Mouse (Mus musculus) limb, embryonic 13.5 days (tissue): ENCODE measurements around the gene Htra1. TPM values are rescaled to one million over a fixed set of nuclear protein-coding genes. Genes with fewer than 3 reads are reported as not detected.

Experiments used
- ATAC-seq: fragments of 200-750 bp; cut with Nextera tagmentation; 2 replicates; pipeline ENCODE4 v1.8.0; 2017; ENCODE audit warnings: low read depth, moderate number of reproducible peaks, moderate TSS enrichment; ENCODE audit not compliant: low FRiP score
- H3K27ac ChIP-seq: fragments of 300-500 bp; sonication (generic); 2 replicates; pipeline ENCODE4 v1.5.1; 2015; ENCODE audit warnings: inconsistent platforms, mild to moderate bottlenecking, moderate library complexity
- H3K27me3 ChIP-seq: fragments of 300-500 bp; sonication (generic); 2 replicates; pipeline ENCODE4 v1.6.1; 2015; ENCODE audit warnings: mild to moderate bottlenecking, inconsistent platforms
- H3K36me3 ChIP-seq: fragments of 300-500 bp; sonication (generic); 2 replicates; pipeline ENCODE4 v1.6.1; 2015; ENCODE audit warnings: inconsistent platforms, mild to moderate bottlenecking, moderate library complexity
- H3K4me1 ChIP-seq: fragments of 300-500 bp; sonication (generic); 2 replicates; pipeline ENCODE4 v1.6.1; 2015; ENCODE audit warnings: inconsistent platforms
- H3K4me2 ChIP-seq: fragments of 300-500 bp; sonication (generic); replicated peaks from 2 replicates; pipeline ENCODE4 v1.6.1; 2015; ENCODE audit warnings: inconsistent platforms, mild to moderate bottlenecking, moderate library complexity
- H3K4me3 ChIP-seq: fragments of 300-500 bp; sonication (generic); 2 replicates; pipeline ENCODE4 v1.5.1; 2015; ENCODE audit warnings: moderate library complexity, mild to moderate bottlenecking, inconsistent platforms
- H3K9ac ChIP-seq: fragments of 300-500 bp; sonication (generic); 2 replicates; pipeline ENCODE4 v1.6.1; 2015; ENCODE audit warnings: mild to moderate bottlenecking, inconsistent platforms
- H3K9me3 ChIP-seq: fragments of 300-500 bp; sonication (generic); 2 replicates; pipeline ENCODE4 v1.6.1; 2016; ENCODE audit warnings: inconsistent platforms
- WGBS: fragments of 180-500 bp; shearing (Covaris S2); methylation state at CpG from one replicate; pipeline ENCODE4 v1.1.7; 2015; 5-methylcytosine and 5-hydroxymethylcytosine counted together
- polyA plus RNA-seq: library from polyadenylated mRNA; unstranded; fragments of >200 nt; fragmentation: Nextera tagmentation; extraction: Ambion mirVana; gene quantifications from 2 replicates; pipeline ENCODE4 v1.2.1, GENCODE M21; 2015

Gene Htra1
- polyA plus RNA-seq, 1 experiment from 2014 or later: 87.6 TPM

- Histone ChIP-seq H3K9ac (no peak overlapping the region), H3K4me1 (peaks cover 72% of the 10 kb centered on the region), H3K4me3 (no peak overlapping the region), H3K36me3 (peaks cover under 1% of the 10 kb centered on the region; the same call in 1 of the 2 replicates), H3K27ac (peak overlapping the region; percentile 45; the same call in 1 of the 2 replicates), H3K27me3 (no peaks in the 10 kb centered on the region), H3K9me3 (no peaks in the 10 kb centered on the region), H3K4me2 (no peak overlapping the region)
- 83% methylated on average over 5 of the region's 5 CpGs for WGBS
- ATAC-seq: no peak
These were observed 33.2 kb downstream of the Htra1 start for GRCm38 (mm10) chr7:130969076-130969475.

GRCm38 (mm10) chr7:130969507-130969906 lies 33.6 kb downstream of the Htra1 start:
- Histone ChIP-seq H3K36me3 (peaks cover 3% of the 10 kb centered on the region; the same call in 1 of the 2 replicates), H3K4me1 (peaks cover 70% of the 10 kb centered on the region), H3K4me2 (no peak overlapping the region), H3K4me3 (no peak overlapping the region), H3K9ac (no peak overlapping the region), H3K9me3 (no peaks in the 10 kb centered on the region), H3K27ac (peak overlapping the region; percentile 22; the same call in 1 of the 2 replicates), H3K27me3 (no peaks in the 10 kb centered on the region)
- 30% methylated on average over 3 of the region's 3 CpGs for WGBS
- ATAC-seq: no peak

DNA sequence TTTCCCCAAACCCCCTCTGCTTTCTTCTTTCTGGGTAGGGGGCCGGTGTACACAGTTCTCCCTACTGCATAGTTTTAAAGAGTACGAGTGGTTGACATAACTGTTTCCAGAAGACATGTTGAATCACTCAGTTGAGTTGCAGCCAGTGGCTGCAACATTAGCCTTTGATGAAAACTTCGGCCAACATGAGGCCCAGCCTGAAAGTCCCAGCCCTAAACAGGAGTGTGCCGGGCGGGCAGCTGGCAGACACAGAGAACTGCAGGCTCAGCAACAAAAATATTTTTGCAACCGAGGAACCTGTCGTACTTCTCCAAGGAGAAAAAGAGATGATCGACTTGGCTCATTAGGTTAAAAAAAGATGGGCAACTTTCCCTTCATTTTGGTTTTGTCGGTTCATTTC lies 36.9 kb downstream of the Htra1 start:
- 59% methylated on average over 9 of the region's 9 CpGs for WGBS
- Histone ChIP-seq H3K4me1 (peaks cover 59% of the 10 kb centered on the region), H3K4me2 (no peak overlapping the region), H3K36me3 (peaks cover 3% of the 10 kb centered on the region; the same call in 1 of the 2 replicates), H3K27me3 (no peaks in the 10 kb centered on the region), H3K4me3 (no peak overlapping the region), H3K9ac (no peak overlapping the region), H3K9me3 (no peaks in the 10 kb centered on the region), H3K27ac (peak overlapping the region; percentile 35; the same call in 1 of the 2 replicates)
- peak; percentile 39; the same call in 1 of the 2 replicates for ATAC-seq

DNA sequence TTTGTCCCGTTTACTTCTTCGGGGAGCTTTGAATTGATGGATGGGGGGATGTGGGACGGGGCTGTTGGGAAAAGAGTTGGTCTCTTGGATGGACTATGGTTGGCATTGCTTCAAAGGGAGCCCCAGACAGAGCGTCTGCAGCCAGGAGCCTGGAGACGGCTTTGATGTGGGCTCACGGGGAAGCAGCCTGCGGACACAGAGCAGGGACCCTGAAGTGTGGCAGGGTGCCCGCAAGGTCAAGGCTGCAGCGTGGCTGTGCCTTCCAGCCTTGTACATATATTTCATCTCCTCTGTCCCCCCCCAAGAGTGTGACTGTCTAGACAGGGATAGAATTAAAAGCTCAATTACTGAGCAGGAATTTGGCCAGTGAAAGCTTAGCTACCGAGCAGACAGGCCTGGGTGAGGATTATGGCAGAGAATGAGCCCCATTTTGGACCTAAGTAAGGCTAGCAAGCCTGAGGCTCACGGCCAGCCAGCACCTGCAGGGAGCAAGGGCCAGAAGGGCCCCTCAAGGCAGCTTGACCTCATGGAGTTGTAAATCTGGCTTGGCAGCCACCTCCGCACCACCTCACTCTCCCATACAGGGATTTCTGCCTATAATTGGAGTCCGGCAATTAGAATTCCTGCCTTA lies 40.5 kb downstream of the Htra1 start:
- WGBS: 11% methylated on average over 13 of the region's 13 CpGs
- H3K27ac ChIP-seq: peak overlapping the region; percentile 70; the same call in 1 of the 2 replicates
- H3K36me3 ChIP-seq: peaks cover 3% of the 10 kb centered on the region; the same call in 1 of the 2 replicates
- no peak overlapping the region for H3K9ac ChIP-seq
- H3K9me3 ChIP-seq: no peaks in the 10 kb centered on the region
- no peak overlapping the region for H3K4me3 ChIP-seq
- H3K4me1 ChIP-seq: peaks cover 69% of the 10 kb centered on the region
- peak; percentile 77 for ATAC-seq
- no peak overlapping the region for H3K4me2 ChIP-seq
- H3K27me3 ChIP-seq: no peaks in the 10 kb centered on the region; the same call in 1 of the 2 replicates

DNA sequence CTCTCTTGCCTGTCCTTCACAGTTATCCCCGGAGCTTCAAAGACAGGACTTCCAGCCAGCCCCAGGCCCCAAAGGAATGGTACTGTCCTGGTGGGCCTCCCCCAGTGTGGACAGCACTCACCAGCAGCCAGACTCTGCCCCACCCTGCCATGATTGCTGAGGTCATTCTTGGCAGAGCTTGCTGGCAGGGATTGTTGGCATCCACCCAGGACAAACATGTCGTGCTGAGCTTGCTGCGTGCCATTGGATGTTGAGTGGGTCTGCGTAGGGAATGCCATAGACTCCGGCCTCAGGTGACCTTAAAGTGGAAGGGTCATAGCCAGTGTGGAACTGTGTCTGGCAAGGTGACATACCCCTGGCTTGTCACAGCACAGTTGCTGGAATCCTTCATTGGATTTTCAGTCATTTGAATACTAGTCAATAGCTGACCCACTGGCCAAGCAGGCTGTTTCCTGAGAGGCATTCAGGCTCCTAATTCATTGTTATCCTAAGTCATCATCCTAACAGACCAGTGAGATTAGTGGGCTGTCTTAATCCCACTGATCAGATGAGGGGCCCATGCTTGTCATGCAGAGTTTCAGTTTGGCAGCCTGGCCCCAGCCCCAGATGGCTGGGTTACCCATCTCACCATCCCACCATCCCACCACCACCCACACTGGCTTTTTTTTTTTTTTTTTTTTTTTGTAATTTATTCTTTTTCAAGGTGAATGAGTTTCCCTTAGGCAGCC lies 42.0 kb downstream of the Htra1 start:
- Histone ChIP-seq H3K4me3 (no peak overlapping the region), H3K27me3 (no peaks in the 10 kb centered on the region; the same call in 1 of the 2 replicates), H3K27ac (peak overlapping the region; percentile 70), H3K9me3 (no peaks in the 10 kb centered on the region), H3K36me3 (peaks cover 3% of the 10 kb centered on the region; the same call in 1 of the 2 replicates), H3K9ac (no peak overlapping the region), H3K4me2 (0 out of 2 replicates have a peak overlapping the region, but pooled peaks have one; percentile 7), H3K4me1 (peaks cover 77% of the 10 kb centered on the region)
- ATAC-seq: peak; percentile 33; the same call in 1 of the 2 replicates
- WGBS: 44% methylated on average over 5 of the region's 5 CpGs

- H3K4me3 ChIP-seq: no peak overlapping the region
- WGBS: 73% methylated on average over 1 of the region's 1 CpGs
- H3K27me3 ChIP-seq: no peaks in the 10 kb centered on the region; the same call in 1 of the 2 replicates
- H3K4me1 ChIP-seq: peaks cover 77% of the 10 kb centered on the region
- H3K9ac ChIP-seq: no peak overlapping the region
- H3K9me3 ChIP-seq: no peaks in the 10 kb centered on the region
- ATAC-seq: no peak
- peaks cover 3% of the 10 kb centered on the region; the same call in 1 of the 2 replicates for H3K36me3 ChIP-seq
- H3K27ac ChIP-seq: peak overlapping the region; percentile 17; the same call in 1 of the 2 replicates
- no peak overlapping the region for H3K4me2 ChIP-seq
These were observed 42.6 kb downstream of the Htra1 start for GRCm38 (mm10) chr7:130978545-130978944.

DNA sequence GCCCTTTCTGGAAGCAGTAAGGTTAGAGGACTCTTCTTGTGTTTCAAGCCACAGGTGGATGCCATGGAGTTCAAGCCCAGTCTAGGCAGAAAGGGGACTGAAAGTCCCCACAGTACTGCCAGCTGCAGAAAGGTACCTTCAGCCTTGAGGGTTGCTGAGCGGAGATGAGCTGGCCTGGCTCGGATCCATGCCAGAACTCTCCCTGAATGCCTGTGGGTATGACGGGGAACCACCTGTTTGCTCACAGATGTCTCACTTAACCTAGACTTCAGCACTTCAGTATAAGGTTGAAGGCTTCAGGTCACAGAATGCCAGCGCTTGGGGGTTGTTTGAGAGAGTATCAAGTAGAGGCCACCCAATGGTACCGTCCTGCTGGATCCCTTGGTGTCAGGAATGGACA lies 44.2 kb downstream of the Htra1 start:
- Histone ChIP-seq H3K27ac (no peak overlapping the region), H3K4me1 (peaks cover 86% of the 10 kb centered on the region), H3K36me3 (no peaks in the 10 kb centered on the region), H3K27me3 (no peaks in the 10 kb centered on the region; the same call in 1 of the 2 replicates), H3K4me2 (no peak overlapping the region), H3K9me3 (no peaks in the 10 kb centered on the region), H3K4me3 (no peak overlapping the region), H3K9ac (no peak overlapping the region)
- 87% methylated on average over 5 of the region's 5 CpGs for WGBS
- ATAC-seq: no peak

- Histone ChIP-seq H3K36me3 (no peaks in the 10 kb centered on the region), H3K27ac (peak overlapping the region; percentile 49), H3K4me1 (peaks cover 73% of the 10 kb centered on the region), H3K9me3 (no peaks in the 10 kb centered on the region), H3K4me3 (no peak overlapping the region), H3K27me3 (no peaks in the 10 kb centered on the region; the same call in 1 of the 2 replicates), H3K9ac (no peak overlapping the region), H3K4me2 (0 out of 2 replicates have a peak overlapping the region, but pooled peaks have one; percentile 14)
- 28% methylated on average over 4 of the region's 4 CpGs for WGBS
- ATAC-seq: peak; percentile 77
These were observed 46.5 kb downstream of the Htra1 start for GRCm38 (mm10) chr7:130982371-130982770.

GRCm38 (mm10) chr7:130982881-130983280 lies 47.0 kb downstream of the Htra1 start:
- no peak for ATAC-seq
- Histone ChIP-seq H3K4me3 (no peak overlapping the region), H3K4me1 (peaks cover 73% of the 10 kb centered on the region), H3K9me3 (no peaks in the 10 kb centered on the region), H3K9ac (no peak overlapping the region), H3K36me3 (no peaks in the 10 kb centered on the region), H3K27ac (no peak overlapping the region), H3K27me3 (no peaks in the 10 kb centered on the region; the same call in 1 of the 2 replicates), H3K4me2 (no peak overlapping the region)
- 70% methylated on average over 3 of the region's 3 CpGs for WGBS

GRCm38 (mm10) chr7:130984294-130984693 lies 48.4 kb downstream of the Htra1 start:
- no peak overlapping the region for H3K27ac ChIP-seq
- WGBS: 61% methylated on average over 7 of the region's 7 CpGs
- ATAC-seq: 0 out of 2 replicates have a peak, but pooled peaks have one; percentile 41

GRCm38 (mm10) chr7:130985193-130985592 lies 49.3 kb downstream of the Htra1 start:
- no peak overlapping the region for H3K4me2 ChIP-seq
- no peaks in the 10 kb centered on the region for H3K36me3 ChIP-seq
- no peaks in the 10 kb centered on the region for H3K9me3 ChIP-seq
- 88% methylated on average over 12 of the region's 12 CpGs for WGBS
- H3K4me3 ChIP-seq: no peak overlapping the region
- ATAC-seq: no peak
- no peak overlapping the region for H3K27ac ChIP-seq
- H3K9ac ChIP-seq: no peak overlapping the region
- H3K4me1 ChIP-seq: peaks cover 62% of the 10 kb centered on the region
- no peaks in the 10 kb centered on the region for H3K27me3 ChIP-seq

More at GRCm38 (mm10) chr7:130984294-130984693, 48.4 kb downstream of the Htra1 start:
- Histone ChIP-seq H3K4me1 (peaks cover 68% of the 10 kb centered on the region), H3K36me3 (no peaks in the 10 kb centered on the region), H3K9ac (no peak overlapping the region), H3K4me2 (no peak overlapping the region), H3K4me3 (no peak overlapping the region), H3K27me3 (no peaks in the 10 kb centered on the region), H3K9me3 (no peaks in the 10 kb centered on the region)

GRCm38 (mm10) chr7:130985716-130986115 lies 49.8 kb downstream of the Htra1 start:
- no peaks in the 10 kb centered on the region for H3K36me3 ChIP-seq
- peaks cover 58% of the 10 kb centered on the region for H3K4me1 ChIP-seq
- H3K27me3 ChIP-seq: no peaks in the 10 kb centered on the region
- no peak overlapping the region for H3K9ac ChIP-seq
- H3K9me3 ChIP-seq: no peaks in the 10 kb centered on the region
- no peak overlapping the region for H3K4me3 ChIP-seq
- no peak overlapping the region for H3K27ac ChIP-seq
- ATAC-seq: no peak
- no peak overlapping the region for H3K4me2 ChIP-seq
- WGBS: 81% methylated on average over 3 of the region's 3 CpGs
